Mouse (Mus musculus) intestine, embryonic 15.5 days (tissue): ENCODE results near the gene Olfr365. TPM values are rescaled to one million over a fixed set of nuclear protein-coding genes. Genes with fewer than 3 reads are reported as not detected.

ENCODE experiments used
- ATAC-seq: fragments of 200-750 bp; cut with Nextera tagmentation; 2 replicates; pipeline ENCODE4 v1.8.0; 2017; ENCODE audit warnings: moderate TSS enrichment, moderate library complexity
- H3K27ac ChIP-seq: fragments of 300-500 bp; sonication (generic); 2 replicates; pipeline ENCODE4 v1.5.1; 2015; ENCODE audit warnings: mild to moderate bottlenecking, inconsistent platforms
- H3K27me3 ChIP-seq: fragments of 300-500 bp; sonication (generic); replicated peaks from 2 replicates; pipeline ENCODE4 v1.6.1; 2015; ENCODE audit warnings: inconsistent platforms
- H3K36me3 ChIP-seq: fragments of 300-500 bp; sonication (generic); 2 replicates; pipeline ENCODE4 v1.6.1; 2015; ENCODE audit warnings: inconsistent platforms
- H3K4me1 ChIP-seq: fragments of 300-500 bp; sonication (generic); replicated peaks from 2 replicates; pipeline ENCODE4 v1.6.1; 2015; ENCODE audit warnings: inconsistent platforms
- H3K4me2 ChIP-seq: fragments of 300-500 bp; sonication (generic); replicated peaks from 2 replicates; pipeline ENCODE4 v1.6.1; 2015; ENCODE audit warnings: mild to moderate bottlenecking, inconsistent platforms
- H3K4me3 ChIP-seq: fragments of 300-500 bp; sonication (generic); replicated peaks from 2 replicates; pipeline ENCODE4 v1.5.1; 2015; ENCODE audit warnings: inconsistent platforms
- H3K9ac ChIP-seq: fragments of 300-500 bp; sonication (generic); 2 replicates; pipeline ENCODE4 v1.6.1; 2015; ENCODE audit warnings: inconsistent platforms
- H3K9me3 ChIP-seq: fragments of 300-500 bp; sonication (generic); 2 replicates; pipeline ENCODE4 v1.6.1; 2016; ENCODE audit warnings: inconsistent platforms
- WGBS: fragments of 180-500 bp; shearing (Covaris S2); methylation state at CpG from one replicate; pipeline ENCODE4 v1.1.7; 2015; 5-methylcytosine and 5-hydroxymethylcytosine counted together
- polyA plus RNA-seq: library from polyadenylated mRNA; unstranded; fragments of >200 nt; fragmentation: Nextera tagmentation; extraction: Ambion mirVana; gene quantifications from 2 replicates; pipeline ENCODE4 v1.2.1, GENCODE M21; 2015

Olfr365 gene
- not detected in 2 replicates for polyA plus RNA-seq

DNA sequence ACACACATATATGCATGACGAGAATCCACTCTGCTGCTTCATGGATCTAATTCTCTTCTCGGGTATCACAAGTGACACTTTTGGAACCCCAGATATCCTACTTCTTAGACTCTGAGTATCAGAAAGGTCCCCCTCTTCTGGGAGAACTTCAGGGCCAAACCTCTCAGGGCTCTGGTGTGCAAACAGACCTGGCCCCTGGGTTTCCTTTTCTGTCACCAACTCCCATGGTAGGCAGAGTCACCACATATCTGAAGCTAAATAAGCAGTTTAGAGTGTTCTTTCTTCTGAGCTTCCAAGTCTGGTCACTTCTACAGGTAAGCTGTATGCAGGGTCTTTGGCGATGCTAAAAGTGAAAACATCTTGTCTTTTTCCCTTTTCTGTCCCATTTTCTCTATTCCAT lies at the start of gene Olfr365:
Olfr365 (plus strand) TSS at position 301 of the 400 bp plus-strand sequence.
- Histone ChIP-seq H3K9ac (no peak within 1 kb of the TSS), H3K27ac (no peak within 1 kb of the TSS), H3K4me2 (no peak within 1 kb of the TSS), H3K4me3 (no peak within 1 kb of the TSS), H3K4me1 (no peaks in the 10 kb centered on the region), H3K9me3 (no peaks in the 10 kb centered on the region), H3K27me3 (no peaks in the 10 kb centered on the region), H3K36me3 (no peaks in the 10 kb centered on the region)
- 67% methylated on average over 3 of the region's 3 CpGs for WGBS
- ATAC-seq: no peak

DNA sequence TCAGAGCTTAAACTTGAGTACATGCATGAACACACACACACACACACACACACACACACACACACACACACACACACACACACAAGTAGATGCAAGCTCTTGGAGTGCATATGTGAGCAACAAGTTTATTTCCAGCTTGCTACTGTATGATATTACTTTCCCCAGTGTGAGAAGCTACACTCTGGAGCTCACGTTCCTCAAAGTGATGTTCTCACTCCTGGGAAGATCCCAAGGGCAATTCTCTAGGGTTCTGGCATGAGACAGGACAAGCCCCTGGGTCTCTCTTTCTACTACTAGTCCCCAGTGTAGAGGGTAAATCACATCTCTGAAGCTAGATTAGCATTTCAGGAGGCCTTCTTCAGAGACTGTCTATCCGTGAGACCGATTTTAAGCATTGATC lies 49.0 kb upstream of the Olfr365 start, which contains the start of gene Olfr364-ps1:
Olfr364-ps1 (plus strand) TSS at position 301 of the 400 bp plus-strand sequence.
- WGBS: 89% methylated on average over 3 of the region's 3 CpGs
- no peaks in the 10 kb centered on the region for H3K36me3 ChIP-seq
- H3K9me3 ChIP-seq: no peaks in the 10 kb centered on the region
- no peak within 1 kb of the TSS for H3K27ac ChIP-seq
- H3K27me3 ChIP-seq: no peaks in the 10 kb centered on the region
- H3K4me2 ChIP-seq: no peak within 1 kb of the TSS
- no peak within 1 kb of the TSS for H3K4me3 ChIP-seq
- H3K4me1 ChIP-seq: no peaks in the 10 kb centered on the region
- H3K9ac ChIP-seq: no peak within 1 kb of the TSS
- ATAC-seq: no peak

DNA sequence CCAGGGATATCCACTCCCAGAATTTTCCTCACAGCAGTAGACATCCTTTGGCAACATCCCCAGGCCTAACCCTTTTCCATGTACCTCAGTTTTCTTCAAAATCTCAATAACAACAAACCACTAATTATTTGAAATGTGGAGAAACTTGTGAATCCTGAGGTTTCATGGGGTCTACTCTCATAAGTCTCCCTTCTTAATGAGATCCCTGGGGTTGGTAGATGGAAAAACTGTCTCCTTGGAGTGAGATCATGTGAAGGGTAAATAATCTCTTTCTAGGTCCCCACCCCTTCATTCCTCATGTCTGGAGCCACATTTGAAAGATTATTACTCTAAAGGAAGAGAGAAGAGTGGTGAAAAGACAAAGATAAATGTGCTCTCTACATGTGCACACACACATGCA lies 23.3 kb downstream of the Olfr365 start, which contains the start of gene Olfr366:
Olfr366 (plus strand) TSS at position 301 of the 400 bp plus-strand sequence.
- H3K36me3 ChIP-seq: no peaks in the 10 kb centered on the region
- H3K27me3 ChIP-seq: no peaks in the 10 kb centered on the region
- no peak within 1 kb of the TSS for H3K4me2 ChIP-seq
- no peak within 1 kb of the TSS for H3K4me3 ChIP-seq
- no peak within 1 kb of the TSS for H3K27ac ChIP-seq
- H3K4me1 ChIP-seq: no peaks in the 10 kb centered on the region
- no peak within 1 kb of the TSS for H3K9ac ChIP-seq
- ATAC-seq: no peak
- no peaks in the 10 kb centered on the region for H3K9me3 ChIP-seq

Other genes with a start within 250 kb of the Olfr365 start
- gene Olfr357, start 194.4 kb upstream of the Olfr365 start, polyA plus RNA-seq: not detected in 2 replicates
- gene Olfr358, start 178.9 kb upstream of the Olfr365 start, polyA plus RNA-seq: not detected in 2 replicates
- not detected in 2 replicates for gene Olfr360, start 122.5 kb upstream of the Olfr365 start, polyA plus RNA-seq
- gene Olfr361, start 98.9 kb upstream of the Olfr365 start, polyA plus RNA-seq: not detected in 2 replicates
- not detected in 2 replicates for gene Olfr362, start 70.3 kb upstream of the Olfr365 start, polyA plus RNA-seq
- gene Olfr364-ps1, start 48.9 kb upstream of the Olfr365 start, polyA plus RNA-seq: not detected in 2 replicates
- not detected in 2 replicates for gene Olfr366, start 23.4 kb downstream of the Olfr365 start, polyA plus RNA-seq
- gene Olfr368, start 138.3 kb downstream of the Olfr365 start, polyA plus RNA-seq: not detected in 2 replicates
- 31.8 and 36.8 TPM in 2 replicates for gene Pdcl, start 171.1 kb downstream of the Olfr365 start, polyA plus RNA-seq
- 10.8 and 12.1 TPM in 2 replicates for gene Rc3h2, start 234.7 kb downstream of the Olfr365 start, polyA plus RNA-seq